Mouse (Mus musculus): ENCODE results near the gene Lrfn2. TPM values are rescaled to one million over a fixed set of nuclear protein-coding genes. Genes with fewer than 3 reads are reported as not detected.

Gene Lrfn2
- total RNA-seq, 4 experiments from 2014 or later, result 34.9 to 42.6 (median 36.9) TPM

DNA sequence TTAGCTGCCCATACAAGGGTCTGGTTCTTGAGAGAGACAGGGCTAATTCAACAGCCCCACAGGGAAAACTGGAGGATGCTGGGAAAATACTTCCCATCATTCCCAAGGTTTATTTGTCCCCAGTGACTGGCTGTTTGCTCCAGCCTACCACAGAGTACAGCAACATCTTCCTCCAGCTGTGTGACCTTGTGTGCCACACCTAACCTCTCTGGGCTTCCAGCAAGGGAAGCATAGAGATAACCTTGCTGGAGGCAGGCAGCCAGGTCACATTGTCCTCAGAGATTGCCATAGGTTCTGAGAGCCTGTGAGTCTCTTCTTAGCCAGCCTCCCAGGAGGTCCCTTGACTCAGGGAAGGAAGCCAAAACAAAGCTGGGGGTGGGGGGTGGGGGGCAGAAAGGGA, 101.1 kb downstream of the Lrfn2 start:
- DNase-seq (ENCODE audit: low spot score in 2 of 2), result no peak

DNA sequence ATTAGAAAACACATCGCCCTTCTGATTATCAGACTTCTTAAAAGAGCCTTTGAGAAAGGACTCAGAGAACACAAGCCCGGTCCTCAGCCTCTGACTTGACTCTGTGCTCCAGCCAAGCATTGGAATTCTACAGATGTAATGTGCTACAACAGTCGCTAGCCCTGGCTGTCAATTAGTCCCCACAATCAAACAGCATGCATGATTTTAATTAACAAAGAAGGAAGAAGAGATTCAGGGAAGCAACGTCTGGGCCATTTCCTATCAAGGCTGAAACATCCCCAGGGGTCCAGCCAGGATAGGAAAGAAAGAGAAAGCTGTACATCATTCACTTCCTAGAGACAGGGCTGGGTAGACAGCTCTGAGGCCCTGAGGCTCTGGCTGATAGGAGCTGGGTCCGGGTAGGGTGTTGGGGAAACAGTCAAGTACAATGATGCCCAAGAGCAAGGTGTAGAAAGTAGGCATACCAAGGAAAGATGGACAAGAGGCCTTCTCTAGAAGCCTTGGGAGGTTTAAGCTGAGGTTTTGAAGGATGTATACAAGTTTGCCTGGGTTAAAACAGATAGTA, 101.6 kb downstream of the Lrfn2 start:
- DNase-seq (ENCODE audit: low spot score in 2 of 2), result no peak

DNA sequence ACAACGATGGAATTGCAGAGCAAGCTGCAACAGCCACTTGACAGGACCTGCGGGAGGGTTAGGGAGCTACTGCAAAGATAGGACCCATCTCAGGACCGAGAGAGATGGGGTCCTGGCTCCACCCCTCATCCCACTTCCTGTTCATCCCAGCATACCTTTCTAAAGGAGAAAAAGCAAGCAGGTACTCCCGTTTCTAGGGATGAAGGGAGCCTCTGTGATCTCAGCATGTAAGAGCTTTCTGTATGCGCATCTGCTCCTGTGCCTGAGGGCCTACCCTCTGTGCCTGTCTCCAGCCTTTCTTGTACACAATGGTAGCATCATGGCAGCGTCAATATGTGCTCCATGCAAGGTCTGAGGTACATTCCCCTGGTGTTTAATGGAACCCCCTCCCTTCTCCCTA, 102.9 kb downstream of the Lrfn2 start:
- no peak for DNase-seq (ENCODE audit: low spot score in 2 of 2)

DNA sequence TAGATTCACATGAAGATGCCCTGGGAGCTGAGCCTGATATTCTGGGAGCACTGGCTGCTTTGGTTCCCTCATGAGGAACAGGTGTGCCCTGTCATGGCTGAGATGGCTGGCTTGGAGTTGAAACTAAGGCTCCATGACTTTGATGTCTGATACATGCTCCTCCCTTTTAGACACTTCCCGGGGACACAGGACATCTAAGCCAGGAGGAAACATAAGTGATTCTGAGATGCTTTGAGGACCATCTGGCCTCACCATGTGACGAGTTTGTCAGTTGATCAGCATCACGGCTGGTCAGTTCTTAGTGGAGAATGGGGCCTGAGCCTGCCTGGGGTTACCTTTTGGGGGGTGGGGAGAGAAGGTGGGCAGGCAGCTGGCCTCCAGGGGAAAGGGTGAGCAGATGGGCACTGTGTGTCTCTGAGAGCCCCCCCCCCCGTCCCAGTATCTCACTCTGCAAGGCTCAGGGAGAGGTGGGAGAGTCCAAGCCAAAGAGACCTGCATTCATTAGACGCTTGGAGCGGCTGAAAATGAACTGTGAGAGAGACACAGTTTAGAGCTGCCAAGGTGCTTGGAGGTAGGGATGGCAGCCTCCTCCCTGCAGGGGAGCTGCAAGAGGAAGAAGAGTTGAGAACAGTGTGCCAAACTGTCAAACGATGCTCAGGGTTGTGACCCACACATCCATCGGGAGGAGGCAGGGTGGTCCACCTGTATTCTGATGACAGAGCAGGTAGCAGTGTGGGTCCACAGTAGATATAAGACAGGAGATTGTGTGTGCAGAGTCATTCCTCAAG, 105.2 kb downstream of the Lrfn2 start:
- DNase-seq (ENCODE audit: low spot score in 2 of 2), result no peak

DNA sequence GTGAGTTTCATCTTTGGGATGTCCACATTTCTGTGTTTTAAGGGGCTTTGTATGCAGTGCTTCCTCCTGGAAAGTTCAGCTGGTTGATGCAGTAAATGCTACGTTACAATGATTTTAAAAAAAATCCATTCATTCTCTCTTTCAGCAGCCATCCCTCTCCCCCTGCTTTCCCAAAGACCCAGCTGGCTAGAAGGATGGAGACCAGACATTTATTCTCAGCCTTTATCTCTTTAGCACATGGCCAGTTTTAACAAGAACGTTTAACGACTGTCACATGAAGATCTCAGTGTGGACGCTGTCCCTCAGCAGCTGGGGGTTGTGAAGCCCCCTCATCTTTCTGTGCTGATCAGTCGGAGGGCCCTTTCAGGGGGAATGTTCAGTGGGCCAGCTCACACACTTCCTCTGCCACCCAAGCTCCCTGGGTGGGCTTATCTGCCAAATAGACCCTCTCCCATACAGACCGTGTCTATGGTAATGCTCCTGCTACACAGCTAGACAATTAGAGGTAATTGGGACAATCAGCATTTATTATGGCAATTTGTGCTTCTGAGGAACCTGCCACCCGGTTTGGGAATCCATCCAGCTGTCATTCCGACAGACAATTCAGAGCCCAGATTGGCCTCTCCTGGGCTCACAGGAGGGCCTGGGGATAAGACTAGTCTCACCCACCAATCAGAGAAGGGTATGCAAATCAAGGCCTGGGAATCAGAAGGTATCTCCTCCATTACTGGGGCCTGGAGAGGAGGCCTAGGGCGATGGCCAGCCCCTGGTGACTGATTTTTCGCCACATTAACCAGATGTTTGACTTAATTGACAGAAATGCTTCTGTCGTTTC, 111.8 kb downstream of the Lrfn2 start:
- no peak for DNase-seq (ENCODE audit: low spot score in 2 of 2)

DNA sequence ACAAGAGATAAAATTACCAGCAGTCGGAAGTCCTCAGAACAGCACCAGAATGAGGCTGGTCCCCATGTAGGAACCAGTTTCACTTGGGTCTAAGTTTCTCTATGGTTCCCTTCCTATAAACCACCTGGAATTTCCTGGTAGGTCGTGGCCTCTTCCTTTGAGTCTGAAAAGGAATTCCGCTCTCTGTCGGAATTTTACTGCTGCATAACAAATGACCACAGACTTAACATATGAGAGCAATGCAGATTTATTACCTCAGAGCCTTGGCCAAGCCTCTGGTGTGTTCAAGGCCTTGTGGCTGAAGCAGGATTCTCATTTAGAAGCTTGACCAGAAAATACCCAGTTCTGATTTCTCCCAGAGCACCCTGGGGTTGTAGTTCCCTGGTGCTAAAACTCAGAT, 115.7 kb downstream of the Lrfn2 start:
- no peak for DNase-seq (ENCODE audit: low spot score in 2 of 2)

DNA sequence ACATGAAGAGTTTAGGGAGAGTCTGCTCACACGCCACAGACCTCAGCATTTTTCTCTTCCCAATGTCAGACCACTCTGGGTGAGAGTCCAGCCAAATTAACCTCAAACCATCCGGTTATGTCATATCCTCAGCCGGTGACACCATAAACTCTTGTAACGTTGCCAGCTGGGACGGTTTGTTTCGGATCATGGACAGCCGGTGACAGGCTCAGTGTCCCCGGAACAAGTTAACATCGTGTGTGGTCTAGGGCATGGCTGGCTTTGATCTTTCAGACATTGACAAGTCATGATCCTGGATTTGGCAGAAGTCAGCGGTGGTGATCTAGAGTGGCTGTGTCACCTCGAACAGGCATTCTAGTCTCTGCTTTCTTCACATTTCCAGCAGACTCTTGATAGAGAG, 119.1 kb downstream of the Lrfn2 start:
- DNase-seq (ENCODE audit: low spot score in 2 of 2), result no peak

DNA sequence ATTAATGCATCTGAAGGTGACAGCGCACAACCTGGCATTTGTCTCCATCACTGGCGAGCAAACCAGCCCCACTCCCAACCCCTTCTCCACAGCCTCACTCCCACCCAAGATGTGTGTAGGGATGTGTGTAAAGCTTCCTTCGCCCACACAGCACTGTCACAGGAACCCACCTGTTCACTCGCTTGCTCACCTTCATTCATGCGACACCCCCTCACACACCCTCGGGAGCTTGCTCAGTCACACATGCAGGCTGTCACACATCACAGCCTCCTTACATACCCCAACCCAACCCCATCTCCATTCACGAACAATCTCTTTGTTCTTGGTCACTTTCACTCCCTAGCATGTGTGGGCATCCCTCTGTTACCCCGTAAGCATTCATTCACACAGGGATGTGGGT, 129.0 kb downstream of the Lrfn2 start:
- no peak for DNase-seq (ENCODE audit: low spot score in 2 of 2)

DNA sequence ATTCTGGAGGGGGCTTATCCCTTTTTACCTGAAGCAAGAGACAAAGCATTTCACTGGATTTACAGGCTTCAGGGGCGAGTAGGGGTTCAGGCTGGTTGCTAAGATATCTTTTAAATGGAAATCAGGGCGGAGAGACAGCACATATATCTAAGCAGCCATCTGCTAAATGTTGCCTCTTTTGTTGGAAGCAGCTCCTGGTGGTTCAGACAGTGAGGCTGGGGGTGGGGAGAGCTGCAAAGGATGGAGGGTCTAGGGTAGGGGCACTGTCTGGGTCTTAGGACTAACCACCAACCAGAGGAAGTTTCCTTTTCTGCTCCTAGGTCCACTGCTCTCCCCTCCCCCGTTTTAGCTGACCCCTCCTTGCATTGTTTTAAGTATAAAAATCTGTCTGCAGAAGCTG, 131.6 kb downstream of the Lrfn2 start:
- DNase-seq (ENCODE audit: low spot score in 2 of 2), result no peak

DNA sequence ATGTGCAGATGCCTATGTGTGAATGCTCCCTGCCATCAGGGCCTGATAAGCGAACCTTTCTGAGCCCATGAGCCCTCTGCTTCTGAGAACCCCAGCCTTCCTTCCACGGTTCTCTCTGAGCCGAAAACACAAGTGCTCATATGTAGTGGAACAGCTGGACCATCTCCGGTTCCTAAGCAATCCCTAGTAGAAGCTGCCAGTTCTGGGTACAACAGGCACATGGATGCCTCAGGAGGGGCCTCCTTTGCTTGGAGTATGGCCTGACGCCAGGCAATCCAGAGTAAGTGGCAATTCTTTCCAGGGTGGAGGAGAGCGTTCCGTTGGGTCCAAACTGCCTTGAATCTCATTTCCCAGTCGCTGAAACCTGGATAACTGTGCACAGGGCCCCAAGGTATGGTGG, 132.3 kb downstream of the Lrfn2 start:
- DNase-seq (ENCODE audit: low spot score in 2 of 2), result peak; percentile 82 to 83

DNA sequence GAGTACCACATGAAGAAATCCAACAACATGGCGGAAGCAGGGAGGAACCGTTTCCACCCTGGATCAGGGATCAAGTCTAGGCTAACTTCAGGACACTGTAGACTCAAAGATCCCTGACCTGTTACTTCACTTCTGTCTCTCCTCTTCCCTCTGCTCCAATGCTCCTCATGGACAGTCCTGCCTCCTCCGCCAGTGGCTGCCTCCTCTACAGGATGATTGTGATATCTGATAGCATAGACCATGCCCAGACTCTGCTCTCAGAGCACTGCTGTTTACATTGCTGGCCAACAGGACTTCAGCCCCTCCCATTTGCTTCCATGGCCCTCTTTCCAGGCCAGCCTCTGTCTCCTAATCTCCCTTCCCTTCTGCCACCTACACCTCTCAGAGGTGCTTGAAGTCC, 132.9 kb downstream of the Lrfn2 start:
- DNase-seq (ENCODE audit: low spot score in 2 of 2), result no peak

DNA sequence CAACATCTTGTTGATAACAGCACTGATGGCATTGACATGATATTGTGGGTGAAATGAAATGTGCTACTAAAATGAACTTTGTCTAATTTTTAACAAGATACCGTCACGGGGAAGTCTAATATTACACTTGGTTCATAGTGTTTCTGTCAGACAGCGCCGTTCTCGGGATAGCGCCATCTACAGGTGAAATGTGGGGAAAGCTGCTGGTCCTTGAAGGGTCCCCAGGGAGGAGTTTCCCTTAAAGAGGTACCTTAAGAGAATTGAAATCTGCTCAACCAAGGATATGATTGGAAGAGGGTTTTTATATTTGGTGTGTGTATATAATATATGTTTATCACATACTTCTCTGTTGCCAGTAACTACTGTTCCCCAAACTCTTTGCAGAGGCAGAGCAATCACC, 134.6 kb downstream of the Lrfn2 start:
- DNase-seq (ENCODE audit: low spot score in 2 of 2), result no peak

DNA sequence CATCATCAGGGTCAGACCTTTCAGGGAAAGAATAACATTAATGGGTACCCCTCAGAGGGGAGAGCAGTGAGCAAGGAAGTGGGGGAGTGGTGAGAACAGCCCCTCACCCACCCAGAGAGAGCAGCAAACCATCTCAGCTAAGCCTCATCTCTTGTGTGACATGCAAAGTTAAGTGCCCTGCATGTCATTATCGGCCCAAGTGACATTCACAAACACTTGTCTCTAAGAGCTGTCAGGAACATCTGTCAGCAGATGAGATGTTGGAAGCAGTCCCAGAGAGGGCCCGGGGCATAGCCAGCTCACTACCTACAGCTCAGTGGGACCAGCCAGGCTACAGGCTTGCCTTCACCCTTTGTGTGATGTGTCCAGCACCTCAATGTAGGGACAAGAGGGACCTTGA, 146.0 kb downstream of the Lrfn2 start:
- no peak for DNase-seq (ENCODE audit: low spot score in 2 of 2)

DNA sequence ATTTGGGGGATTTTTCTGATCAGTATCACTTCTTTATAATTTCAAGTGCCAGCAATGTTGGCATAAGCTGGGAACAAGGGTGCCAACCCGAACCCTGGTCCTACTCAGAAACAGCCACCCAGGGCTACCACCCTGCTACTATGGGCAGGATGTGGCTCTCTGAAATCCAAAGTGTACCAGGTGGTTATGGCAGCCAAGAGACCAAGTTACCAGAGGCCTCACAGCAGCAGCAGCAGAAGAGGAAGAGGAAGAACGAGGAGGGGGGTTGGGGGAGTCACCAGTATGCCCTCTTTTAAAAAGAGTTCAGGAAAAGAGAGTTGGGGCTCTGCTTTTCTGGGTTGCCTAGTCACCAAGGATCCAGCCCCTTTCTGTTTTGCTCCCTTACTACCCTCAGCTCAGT, 147.5 kb downstream of the Lrfn2 start:
- DNase-seq (ENCODE audit: low spot score in 2 of 2), result no peak

DNA sequence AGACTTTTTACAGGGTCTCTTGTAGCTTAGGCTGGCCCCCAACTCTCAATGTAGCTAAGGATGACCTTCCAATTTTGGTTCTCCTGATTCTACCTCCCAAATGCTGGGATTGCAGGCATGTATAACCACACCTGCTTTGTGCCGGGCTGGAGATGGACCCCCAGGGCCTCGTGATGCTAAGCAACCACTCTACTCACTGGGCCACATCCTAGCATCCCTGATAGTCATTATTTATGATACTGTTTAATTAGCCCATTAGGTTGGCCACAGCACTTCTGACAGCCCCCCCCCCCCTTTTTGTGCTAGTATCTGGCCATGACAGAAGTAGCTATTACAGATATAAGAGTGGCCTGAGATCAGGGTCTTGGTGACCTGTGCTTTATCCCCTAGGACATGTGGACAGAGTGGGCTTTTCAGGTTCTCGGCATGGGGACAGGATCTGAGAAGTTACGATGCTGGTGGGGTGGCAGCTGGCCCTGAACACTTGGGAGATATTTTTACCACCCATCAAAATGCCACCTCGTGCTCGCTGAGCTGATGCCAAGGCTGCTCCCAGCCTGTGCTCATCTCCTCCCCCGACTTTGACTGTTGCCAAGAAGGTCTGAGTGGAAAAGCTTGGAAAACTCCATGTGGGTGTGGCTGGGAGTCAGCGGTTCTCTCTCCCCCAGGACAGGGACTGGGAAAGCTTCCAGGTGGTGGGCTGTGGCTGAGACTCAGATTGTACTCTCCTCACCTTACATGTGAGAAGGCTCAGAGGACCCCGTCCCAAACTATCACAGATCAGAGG, 151.6 kb downstream of the Lrfn2 start:
- DNase-seq (ENCODE audit: low spot score in 2 of 2), result peak; percentile 81 to 82

DNA sequence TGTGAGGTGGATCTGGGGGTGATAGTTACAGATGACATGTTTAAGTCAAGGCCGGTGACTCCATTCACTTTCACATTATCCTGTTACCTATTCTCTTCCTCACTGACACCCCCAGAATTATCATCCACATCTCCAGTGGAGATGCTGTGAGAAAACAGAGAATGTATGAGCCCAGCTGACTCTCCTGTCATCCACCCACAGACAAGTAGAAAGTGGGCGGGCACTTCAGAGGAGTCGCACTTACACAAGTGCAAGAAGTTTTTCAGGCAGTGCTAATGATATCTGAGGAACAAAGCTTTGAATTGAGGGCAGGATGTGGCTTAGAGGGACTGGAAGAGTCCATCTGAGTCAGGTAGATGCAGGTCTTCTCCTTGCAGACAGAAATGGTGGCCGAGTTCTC, 152.9 kb downstream of the Lrfn2 start:
- DNase-seq (ENCODE audit: low spot score in 2 of 2), result no peak

DNA sequence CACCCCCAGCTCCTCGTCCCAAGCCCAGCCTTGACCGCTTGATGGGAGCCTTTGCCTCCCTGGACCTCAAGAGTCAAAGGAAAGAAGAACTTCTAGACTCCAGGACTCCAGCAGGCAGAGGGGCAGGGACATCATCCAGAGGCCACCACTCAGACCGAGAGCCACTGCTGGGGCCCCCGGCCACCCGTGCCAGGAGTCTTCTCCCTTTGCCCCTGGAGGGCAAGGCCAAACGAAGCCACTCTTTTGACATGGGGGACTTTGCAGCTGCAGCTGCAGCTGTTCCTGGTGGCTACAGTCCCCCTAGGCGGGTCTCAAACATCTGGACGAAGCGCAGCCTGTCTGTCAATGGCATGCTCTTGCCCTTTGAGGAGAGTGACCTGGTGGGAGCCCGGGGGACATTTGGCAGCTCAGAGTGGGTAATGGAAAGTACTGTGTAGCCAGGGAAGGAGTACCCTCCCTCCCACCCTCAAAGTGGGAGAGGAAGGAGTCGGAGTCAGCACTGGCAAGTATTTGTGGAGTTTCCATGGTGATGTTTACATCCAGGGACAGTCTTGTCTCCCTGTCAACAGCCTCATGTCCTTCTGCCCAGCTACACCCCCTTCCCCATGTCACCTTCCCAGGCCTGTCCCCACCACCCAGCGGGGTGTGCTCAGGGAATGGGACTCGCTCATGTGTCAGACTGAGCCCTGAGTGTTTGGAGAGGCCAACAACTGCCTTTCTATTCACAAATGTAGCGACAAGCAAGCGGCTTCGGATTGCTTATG, 164.8 kb downstream of the Lrfn2 start:
- DNase-seq (ENCODE audit: low spot score in 2 of 2), result no peak

DNA sequence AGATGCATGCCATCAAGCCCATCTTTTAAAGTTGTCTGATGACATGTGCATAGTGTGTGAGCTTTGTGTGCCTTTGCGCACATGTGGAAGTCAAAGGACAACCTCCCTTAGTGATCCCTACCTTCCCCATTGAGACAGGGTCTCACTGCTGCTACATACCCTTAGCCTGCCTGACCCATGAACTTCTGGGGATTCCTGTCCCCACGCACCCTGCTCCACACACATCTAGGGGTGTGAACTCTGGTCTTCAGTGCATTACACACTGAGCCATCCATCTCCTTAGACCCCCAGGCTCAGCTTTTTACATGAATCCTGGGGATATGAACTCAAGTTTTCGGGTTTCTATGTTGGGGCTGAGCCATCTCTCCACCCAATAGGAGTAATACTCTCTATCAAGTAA, 179.2 kb downstream of the Lrfn2 start:
- DNase-seq (ENCODE audit: low spot score in 2 of 2), result no peak

DNA sequence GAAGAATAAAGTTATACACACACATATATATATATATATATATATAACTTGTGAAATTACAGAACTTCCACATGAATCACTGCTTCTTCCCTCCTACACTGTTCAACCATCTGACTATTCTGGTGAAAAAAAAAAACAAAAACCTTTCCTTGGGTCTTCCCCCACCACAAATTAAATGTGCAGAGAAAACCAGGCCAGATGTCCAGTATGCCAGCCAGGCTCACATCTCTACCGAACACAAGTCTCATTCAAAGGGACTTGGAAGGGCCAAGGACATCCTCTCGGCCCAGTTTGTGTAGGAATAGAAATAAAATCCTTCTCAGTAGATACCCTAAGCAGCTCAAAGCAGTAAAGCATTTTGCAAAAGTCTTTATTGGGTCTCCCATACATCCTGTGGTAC, 179.7 kb downstream of the Lrfn2 start:
- no peak for DNase-seq (ENCODE audit: low spot score in 2 of 2)

DNA sequence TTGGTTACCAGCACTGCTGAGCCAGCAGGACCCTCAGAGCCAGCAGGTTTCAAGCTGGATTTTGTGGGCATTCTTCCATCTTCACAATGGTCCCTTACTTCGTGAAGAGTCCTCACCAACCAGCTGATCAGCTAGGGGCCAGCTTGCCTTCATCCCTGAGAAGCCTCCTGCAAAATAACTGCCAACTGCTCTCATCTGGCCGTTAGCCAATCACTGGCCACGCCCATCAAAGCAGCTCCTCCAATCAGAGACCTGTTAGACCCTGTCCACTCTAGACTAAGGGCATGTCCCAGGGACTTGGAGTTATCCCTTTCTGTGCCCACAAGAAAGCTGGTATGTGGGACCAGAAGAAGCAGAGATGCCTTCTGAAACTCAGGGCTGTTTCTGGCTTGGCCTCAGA, 181.2 kb downstream of the Lrfn2 start:
- DNase-seq (ENCODE audit: low spot score in 2 of 2), result no peak

DNA sequence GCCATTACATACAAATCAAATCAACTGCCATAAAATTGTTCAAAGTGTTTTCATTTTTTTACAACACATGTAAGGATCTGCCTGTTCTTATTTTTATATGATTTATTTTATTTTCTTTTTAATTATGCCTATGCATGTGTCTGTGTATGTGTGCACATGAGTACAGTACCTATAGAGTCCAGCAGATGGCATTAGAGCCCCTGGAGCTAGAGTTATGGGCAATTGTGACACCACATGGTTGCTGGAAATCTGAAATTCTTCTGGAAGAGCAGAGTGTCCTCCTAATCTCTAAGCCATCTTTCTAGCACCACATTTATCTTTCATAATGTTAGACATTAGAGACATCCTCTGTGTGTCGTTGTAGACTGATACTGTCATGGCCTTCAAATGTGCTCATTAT, 192.0 kb downstream of the Lrfn2 start:
- DNase-seq (ENCODE audit: low spot score in 2 of 2), result no peak
